Mouse (Mus musculus) liver, adult 2 months (tissue): ENCODE measurements around the gene Fkbp4.

Experiments used
- CTCF ChIP-seq: fragments of 200-500 bp; IDR thresholded peaks from 2 replicates; pipeline ENCODE4 v1.5.1; 2011; ENCODE audit warnings: low read depth, low read length, control low read depth
- POLR2A ChIP-seq: fragments of 200-500 bp; IDR thresholded peaks from 2 replicates; pipeline ENCODE4 v1.6.1; 2011; ENCODE audit warnings: low read length, control low read depth; ENCODE audit not compliant: insufficient read depth; ENCODE audit errors: extremely low read depth

DNA sequence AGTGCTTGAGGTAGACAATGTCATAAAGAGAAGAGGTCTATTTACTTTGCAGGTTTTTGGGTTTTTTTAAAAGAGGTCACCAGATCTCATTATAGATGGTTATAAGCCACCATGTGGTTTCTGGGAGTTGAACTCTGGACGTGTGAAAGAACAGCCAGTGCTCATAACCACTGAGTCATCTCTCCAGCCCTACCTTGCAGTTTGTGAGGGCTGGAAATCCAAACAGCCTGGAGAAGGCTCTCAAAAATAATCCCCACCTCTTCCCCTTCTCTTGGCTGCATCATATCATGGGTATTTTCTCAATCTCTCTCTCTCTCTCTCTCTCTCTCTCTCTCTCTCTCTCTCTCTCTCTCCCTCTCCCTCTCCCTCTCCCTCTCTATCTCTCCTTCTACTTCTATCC, 47.8 kb downstream of the Fkbp4 start:
- TF ChIP-seq POLR2A, result no peak
- TF ChIP-seq CTCF, result no peak
